Mouse (Mus musculus) natural killer cell, adult 2 months (primary cell): ENCODE results near the gene Mast2.

Experiments
- DNase-seq, 2 experiments: peaks; one replicate each; pipeline ENCODE4 v3.0.0; 2022; ENCODE audit warnings: low spot score in 2 of 2

The Mast2 gene

DNA sequence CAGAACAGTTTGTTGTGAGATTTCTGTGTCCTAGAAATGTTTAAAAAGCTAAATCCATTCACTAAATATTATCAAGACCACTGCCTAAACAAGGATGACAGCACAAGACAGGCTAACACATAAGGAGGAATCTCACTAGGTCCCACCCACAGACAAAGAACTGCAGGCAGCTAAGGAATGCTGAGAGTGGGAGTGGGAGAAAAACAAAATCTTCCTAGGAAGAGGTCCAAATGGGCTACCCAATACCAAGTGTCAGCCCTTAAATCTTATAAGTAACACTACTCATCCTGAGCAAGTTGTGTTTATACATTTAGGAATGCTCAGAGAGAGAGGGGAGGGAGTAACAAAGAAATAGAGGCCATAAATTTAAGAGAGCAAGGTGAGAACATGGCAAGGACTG lies 52.6 kb downstream of the Mast2 start:
- no peak for DNase-seq

DNA sequence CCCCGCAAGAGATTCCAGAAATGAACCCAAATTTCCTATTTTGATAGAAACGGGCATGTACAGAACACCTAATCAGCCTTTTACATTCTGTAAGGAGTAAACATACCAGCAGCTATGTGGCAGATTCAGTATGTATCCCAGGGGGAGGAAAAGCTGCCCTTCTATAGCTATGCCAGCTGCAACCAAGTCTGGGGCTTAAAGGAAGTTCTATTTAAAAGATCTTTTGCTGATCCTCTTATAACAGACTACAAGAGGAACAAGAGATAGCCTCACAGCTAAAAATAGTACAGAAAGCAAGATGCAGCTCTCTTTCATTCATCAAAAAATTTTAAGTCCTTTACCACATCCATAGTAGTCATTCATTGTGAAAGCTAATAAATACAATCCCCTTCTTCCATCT lies 57.3 kb downstream of the Mast2 start:
- DNase-seq = no peak

DNA sequence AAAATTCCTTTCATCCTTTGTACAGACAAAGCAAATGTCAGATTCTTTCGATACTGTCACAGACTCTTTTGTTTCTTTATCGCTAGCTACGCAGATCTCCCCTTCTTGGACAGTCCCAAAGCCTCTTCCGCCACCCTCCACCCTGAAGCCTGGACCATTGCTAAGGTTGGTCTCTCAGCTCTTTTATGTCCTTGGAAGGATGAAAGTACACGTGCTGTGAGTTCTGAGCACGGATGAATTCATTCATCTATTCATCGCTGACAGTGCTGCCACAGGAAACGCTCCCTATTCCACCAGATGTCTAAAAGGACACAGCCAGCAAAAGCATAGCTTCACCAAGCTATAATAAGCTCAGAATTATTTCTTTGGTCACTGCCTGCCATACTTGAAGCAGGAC lies 58.0 kb downstream of the Mast2 start:
- DNase-seq = no peak

DNA sequence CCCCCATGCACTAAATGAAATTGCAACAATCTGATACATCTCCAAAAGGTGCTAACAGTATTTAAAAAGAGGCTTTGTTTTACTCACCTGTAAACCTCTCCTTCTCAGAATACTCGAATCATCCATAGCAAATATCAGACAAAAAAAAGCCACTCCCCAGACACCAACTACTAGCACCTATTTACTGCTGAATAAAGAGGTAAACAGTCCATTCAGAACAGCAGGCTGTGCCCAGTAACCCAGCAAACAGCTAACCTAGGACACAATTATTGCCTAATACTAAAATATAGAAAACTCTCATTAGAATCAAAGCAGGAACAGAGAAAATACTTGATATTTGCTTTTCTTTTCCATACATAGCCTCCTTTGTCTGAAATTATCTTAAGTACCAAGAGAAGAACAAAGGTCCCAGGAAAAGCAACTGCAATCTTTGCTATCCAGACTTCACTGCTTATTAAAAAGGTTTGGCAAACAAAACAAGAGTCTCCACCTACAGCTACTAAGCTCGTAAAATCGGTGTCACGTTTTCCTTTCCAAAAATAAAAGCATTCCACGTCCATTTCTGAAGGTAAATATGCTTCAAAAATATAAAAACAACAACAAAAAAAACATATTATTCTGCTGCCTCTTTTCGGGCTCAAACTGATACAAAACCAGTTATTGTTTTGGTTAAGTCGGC lies 58.6 kb downstream of the Mast2 start:
- no peak for DNase-seq

DNA sequence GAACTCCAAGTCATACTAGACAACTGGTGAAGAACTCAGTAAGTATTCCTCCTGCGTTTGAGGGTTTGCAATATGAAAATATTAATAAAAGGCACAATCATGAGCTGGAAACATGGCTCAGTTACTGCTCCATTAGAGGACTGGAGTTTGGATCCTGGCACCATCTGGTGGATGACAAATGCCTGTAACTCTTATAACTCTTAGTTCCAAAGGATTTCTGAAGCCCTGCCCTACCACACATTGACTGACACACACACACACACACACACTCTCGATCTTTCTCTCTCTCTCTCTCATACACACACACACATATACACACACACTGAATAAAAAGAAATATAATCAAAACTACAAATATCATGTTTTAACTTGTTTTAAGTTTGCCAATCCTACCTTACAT lies 60.1 kb downstream of the Mast2 start:
- no peak for DNase-seq

DNA sequence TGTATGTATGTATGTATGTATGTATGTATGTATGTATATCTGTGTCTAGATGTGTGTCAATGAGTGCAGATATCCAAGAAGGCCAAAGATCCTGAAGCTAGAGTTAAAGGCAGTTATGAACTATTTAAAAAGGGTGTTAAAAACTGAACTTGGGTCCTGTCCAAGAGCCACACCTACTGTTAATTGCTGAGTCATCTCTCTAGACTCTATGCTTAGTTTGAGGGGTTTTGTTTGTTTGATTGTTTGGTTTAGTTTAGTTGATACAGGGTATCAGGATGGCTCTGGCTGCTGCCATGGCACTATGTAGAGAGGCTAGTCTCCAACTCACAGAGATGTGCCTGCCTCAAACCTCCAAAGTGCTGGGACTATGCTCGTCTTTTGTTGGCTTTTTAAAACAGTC lies 61.3 kb downstream of the Mast2 start:
- DNase-seq = no peak

DNA sequence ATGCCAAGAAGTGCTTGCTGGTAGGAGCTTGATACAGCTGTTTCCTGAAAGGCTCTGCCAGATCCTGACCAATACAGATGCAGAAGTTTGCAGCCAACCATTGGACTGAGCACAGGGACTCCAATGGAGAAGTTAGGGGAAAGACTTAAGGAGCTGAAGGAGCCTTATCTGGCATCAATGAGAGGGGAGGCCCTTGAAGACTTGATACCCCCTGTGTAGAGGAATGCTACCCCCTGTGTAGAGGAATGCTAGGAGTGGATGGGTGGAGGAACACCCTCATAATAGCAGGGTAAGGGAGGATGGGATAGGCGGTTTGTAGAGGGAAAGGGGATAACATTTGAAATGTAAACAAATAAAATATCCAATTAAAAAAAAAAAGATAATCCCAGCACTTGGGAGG lies 65.9 kb downstream of the Mast2 start:
- no peak for DNase-seq

DNA sequence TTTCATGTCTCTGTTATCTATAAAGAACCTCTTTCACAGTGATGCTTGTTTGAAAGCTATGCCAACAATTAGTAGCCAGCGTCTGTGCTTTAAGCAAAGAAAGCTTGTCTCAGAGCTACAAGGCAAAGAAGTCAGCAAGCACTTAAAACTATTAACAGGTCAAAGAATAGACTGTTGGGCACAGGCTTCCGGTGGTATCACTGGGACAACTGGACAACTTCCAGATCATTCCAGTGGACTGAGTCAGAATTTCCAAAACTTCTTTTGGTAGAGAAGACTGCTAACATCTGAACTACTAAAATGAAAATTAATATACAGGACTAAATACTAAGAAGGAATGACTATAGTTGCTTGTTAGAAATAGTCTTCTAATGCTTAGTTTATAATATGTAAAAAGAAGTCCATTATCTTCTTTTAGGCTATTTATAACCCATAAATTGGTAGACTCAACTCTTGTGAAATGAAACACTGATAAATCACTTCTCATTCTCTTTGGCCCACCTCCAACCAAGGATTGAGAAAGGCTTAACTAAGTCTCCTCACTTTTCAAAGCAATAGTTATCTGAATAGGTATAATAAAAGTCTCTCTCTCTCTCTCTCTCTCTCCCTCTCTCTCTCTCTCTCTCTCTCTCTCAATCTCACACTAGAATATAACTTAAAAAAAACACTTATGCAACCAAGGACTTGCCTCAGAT lies 85.9 kb downstream of the Mast2 start:
- no peak for DNase-seq

DNA sequence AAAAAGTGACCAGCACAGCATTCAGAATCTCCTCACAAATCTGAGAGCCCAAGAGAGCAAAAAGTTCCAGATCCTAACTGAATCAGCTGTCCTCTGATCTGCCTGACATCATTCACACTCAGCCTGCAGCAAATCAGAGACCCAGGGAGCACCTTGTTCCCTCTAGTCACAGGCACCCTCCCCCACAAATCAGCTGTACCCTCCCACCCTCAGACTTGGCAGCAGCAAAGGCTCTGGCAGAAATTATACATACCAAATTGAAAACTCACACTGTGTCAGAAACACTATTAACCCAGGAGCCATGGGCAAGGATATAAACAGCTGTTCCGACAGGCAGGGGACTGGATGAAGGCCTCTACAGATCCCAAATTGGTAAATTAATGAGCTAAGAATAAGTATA lies 92.3 kb downstream of the Mast2 start:
- no peak for DNase-seq

DNA sequence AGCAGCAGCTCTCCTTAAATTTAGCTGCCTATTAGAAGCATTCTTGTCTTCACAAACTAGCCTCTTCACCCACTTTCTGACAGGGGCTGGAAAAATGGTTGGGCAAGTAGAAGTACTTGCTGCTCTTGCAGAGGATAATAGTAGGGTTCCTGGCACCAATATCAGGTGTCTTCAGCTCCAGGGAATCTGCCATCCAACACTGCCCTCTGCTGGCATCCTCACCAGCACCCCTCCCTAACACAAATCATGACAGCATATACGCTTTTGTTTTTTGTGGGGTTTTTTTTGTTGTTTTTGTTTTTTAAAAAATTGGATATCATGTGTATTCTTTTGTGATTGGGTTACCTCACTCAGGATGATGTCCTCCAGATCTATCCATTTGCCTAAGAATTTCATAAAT lies 105.9 kb downstream of the Mast2 start:
- DNase-seq = peak in 1 of 2 experiments; percentile 14

DNA sequence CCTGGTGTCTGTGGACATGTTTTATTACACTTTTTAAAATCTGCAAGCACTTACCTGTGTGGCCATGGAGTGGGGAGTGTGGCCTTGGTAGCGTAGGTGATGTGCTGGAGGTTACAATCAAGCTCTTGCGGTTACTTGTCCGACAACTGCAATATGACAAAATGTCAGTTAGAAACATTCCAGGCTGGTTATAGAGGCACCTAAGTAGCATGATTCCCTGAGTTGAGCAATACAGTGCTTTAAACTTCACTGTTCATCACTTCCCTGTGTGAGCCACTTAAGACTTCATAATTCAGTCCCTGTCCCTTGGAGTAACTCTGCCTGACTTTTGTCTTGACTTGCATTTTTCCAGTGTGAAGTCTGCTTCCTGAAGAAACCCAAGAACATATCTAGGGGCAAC lies 111.1 kb downstream of the Mast2 start:
- DNase-seq = no peak

DNA sequence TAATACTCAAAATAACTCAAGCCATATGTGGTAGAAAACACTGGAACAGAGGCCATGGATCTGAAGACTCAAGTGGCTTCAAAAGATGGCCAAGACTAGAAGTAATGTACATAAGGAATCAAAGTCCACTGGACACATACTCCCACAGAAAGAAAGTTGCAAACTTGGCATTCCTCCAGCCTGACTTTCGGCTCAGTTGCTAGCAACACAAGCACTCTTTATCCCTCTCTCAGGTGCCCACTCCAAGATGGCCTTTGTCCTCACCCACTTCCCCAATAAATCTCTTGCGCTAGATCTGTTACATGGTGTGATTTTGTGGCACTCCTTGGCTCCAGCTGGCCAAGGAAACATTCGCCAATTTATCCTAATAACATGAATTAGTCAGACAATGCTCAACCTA lies 111.5 kb downstream of the Mast2 start:
- no peak for DNase-seq

DNA sequence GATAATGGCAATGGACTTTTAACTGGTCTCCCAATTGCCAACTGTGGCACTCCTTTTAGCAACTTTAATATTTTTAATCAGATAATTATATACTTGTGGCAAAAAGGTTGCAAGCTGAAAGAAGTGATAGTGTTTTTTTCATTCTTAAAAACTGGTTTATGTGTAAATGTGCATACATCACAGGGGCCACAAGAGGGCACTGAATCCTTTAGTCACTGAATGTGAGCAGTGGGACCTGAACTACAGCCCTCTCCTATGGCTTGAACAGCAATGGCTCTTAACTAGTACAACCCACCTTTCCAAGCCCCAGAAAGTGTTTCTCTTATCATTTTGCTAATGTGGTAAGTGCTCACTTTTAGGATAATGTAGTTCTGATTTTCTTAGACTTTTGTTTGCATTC lies 121.9 kb downstream of the Mast2 start:
- DNase-seq = peak in 1 of 2 experiments; percentile 17

DNA sequence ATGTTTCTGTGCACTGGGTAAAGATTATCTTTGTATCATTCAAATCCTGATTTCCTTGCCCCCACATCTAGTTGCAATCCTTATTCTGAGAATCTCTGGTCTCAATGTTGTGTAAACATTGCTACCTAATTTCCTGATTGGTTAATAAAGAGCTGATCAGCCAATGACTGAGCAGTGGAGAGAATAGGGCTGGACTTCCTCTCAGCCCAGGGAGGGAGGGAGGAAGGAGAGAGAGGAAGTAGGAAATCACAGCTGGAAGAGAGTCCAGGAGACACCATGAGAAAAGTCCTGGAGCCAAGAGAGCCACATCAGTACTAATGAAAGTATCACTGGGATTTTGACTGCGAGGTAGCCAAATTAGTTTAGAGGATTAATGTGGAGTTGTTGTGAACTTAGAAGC lies 127.7 kb downstream of the Mast2 start:
- DNase-seq = no peak

DNA sequence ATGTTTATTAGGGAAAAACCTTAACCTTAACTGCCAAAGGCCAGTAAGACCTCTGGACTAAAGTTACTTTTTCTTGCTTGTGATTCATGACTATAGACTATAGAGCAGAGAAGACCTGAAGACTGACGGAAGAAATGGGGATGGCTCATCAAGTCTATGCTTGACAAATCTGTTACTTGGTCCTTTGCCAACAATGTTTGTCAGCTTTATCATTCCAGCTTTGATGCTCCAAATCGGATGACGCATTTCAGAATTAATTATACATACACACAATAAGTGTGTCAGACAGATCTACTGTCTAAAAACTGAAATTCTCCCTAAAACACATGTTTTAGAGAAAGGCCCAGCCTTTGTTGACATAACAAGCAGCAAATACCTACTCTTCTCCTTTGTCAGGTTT lies 134.7 kb downstream of the Mast2 start:
- no peak for DNase-seq

DNA sequence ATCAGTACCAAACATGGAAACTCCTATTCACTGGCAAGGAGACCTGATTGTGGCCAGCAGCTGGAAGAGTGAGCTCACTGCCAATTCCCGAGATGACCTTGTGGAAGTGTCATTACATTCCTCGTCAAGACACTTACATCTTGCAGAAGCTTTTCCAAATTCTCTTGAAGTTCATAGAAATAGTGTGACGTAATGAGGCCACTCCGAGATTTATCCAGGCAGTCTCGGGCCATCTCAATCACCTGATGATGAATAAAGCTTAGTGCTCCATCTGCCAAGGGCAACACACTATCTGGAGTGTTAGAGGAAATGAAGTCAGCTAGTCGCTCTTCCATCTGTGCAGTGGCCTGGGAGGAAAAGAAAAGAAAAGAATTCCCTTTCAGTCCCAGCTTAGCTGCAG lies 141.9 kb downstream of the Mast2 start:
- DNase-seq = no peak

DNA sequence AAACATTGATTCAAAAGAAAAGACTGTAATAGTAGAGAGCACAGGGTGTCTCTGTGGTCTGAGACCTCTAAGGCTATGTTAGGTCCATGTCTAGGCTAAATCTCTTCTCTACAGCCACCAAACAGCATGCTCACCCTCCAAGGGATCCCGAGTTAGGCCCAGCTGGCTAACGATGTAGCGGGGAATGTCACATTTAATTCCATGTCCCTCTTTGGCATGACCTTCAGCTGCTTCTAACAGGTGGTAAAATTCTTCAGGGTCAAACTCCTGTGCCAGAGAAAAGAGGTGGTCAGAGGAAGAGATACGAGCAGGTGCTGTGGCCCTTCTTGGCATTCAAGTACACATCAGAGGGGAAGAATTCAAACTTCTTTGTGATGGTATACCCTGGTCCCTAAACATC lies 146.4 kb downstream of the Mast2 start:
- DNase-seq = no peak

DNA sequence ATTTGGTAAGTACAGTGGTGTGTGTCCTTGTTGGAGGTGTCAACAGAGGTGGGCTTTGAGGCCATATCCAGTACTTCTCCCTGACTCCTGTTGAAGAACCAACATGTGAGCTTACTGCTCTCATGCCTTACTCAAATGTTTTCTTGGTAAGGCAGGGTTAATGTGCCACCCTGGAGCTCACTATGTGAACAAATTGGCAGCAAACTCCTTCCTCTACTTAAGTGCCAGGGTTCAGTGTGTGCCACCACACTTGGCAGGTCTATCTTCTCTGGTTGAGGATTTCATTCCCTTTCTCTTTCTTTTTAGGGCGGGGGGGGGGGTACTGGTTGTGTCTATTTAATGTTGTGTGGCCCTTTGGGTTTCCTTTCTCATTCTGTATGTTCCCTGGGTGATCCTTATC lies 159.4 kb downstream of the Mast2 start:
- DNase-seq = no peak

DNA sequence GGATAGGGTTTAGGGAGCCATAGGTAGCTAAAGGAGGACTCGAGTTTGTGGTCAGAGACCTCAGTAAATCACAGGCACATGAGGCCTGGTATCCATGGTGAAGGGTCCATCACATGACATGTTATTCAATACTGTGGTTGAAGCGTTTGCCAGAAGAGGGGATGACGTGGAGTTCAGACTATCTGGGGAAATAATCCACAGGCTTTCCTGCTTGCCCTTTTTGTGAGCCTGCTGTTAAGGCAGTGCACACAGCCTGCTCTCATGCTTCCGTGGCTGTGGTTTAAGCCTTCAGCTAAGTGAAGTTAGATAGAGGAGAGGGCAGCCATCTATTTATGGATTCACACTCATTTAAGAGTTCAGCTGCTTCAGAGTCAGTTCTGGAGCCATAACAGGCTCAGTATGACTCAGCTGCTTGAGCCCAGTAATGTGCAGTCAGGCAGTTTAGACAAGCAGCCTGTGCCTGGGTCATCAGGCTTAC lies 163.1 kb downstream of the Mast2 start:
- no peak for DNase-seq

DNA sequence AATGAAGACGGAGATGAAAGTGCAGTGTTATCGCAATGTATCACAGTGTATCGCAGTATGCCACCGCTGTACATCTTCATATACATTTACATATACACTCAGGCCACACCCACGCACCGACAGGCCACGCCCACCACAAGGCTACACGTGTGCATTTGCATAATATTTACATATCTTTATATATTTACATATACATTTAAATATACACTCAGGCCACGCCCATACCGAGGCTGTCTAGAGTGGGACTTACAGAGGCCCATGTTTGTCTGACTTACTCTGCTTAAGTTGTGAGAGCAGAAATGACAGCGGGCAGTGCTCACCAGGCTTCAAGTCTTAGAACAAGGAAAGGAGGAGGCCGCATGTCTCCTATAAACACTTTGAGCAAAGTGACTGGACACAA lies 170.7 kb downstream of the Mast2 start:
- no peak for DNase-seq

DNA sequence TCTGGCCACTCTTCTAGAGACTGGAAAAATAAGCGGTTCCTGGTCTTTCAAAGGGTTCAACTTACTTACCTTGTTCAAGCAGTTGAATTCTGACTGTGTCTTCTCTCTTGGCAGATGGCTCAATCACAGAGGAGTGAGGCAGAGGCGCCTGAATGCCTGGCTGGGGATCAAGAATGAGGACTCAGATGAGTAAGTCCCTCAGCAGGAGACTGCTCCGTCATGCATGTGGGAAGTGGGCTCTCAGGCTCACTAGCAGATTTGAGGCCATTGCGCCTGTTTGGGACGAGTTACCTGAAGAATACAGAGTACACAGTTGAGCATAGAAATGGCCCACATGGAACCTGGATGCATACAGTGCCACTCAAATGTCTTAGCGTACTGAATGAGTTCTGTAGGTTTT lies 172.4 kb downstream of the Mast2 start:
- DNase-seq = no peak

DNA sequence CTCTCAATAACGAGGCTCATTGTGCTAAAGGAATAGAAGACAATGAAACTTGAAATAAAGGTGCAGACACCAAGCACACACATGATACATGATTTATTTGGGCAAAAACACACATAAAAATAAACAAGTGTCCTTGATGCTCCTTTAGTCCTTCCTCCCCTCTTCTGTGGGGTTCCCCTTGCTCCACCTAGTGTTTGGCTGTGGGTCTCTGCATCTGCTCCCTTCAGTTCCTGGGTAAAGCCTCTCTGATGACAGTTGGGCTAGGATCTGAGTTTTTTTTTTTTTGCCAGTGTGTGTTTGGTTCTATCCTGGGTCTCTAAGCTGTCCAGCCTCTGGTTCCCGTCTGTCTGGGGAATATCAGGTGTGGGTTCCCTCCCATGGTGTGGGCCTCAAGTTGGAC lies 181.8 kb downstream of the Mast2 start:
- no peak for DNase-seq

DNA sequence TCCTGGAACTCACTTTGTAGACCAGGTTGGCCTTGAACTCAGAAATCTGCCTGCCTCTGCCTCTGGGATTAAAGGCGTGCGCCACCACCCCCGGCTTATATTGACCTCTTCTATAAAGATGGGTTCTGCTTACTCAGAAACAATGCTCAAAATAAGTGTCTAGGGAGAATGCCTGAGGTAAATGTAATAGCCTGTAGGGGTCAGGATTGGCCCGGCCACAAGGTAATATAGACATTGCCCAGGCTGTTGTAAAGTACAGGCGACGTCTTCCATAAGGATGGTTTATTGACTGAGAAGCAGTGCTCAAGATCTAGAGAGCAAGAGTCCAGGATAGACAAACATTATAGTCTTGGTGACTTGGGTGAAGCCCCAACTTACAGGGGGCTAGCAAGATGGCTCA lies 195.8 kb downstream of the Mast2 start:
- no peak for DNase-seq
